Mouse (Mus musculus) myocyte (in vitro differentiated cells): ENCODE measurements around the gene Hcrt. TPM values are rescaled to one million over a fixed set of nuclear protein-coding genes. Genes with fewer than 3 reads are reported as not detected.

Source experiments
- H3K27me3 ChIP-seq: one replicate; pipeline ENCODE4 v1.6.1; 2011; ENCODE audit not compliant: control insufficient read depth, insufficient read depth, insufficient read length
- H3K36me3 ChIP-seq: one replicate; pipeline ENCODE4 v1.6.1; 2011; ENCODE audit not compliant: control insufficient read depth, insufficient read depth
- H3K4me2 ChIP-seq: one replicate; pipeline ENCODE4 v1.6.1; 2011; ENCODE audit warnings: low read depth, control low read depth
- H3K4me3 ChIP-seq: one replicate; pipeline ENCODE4 v1.5.1; 2011; ENCODE audit warnings: mild to moderate bottlenecking, control low read depth, moderate library complexity
- H3K79me2 ChIP-seq: one replicate; pipeline ENCODE4 v1.6.1; 2011; ENCODE audit not compliant: control insufficient read depth, insufficient read depth
- H3ac ChIP-seq: one replicate; pipeline ENCODE4 v1.6.1; 2011; ENCODE audit not compliant: control insufficient read depth, insufficient read length
- CEBPB ChIP-seq: IDR thresholded peaks from 2 replicates; pipeline ENCODE4 v1.6.1; 2011; ENCODE audit warnings: mild to moderate bottlenecking, moderate library complexity; ENCODE audit not compliant: poor library complexity, insufficient read depth, severe bottlenecking
- E2F4 ChIP-seq: IDR thresholded peaks from one replicate; pipeline ENCODE4 v1.6.1; 2011; ENCODE audit warnings: mild to moderate bottlenecking, control low read depth, moderate library complexity; ENCODE audit not compliant: insufficient read depth
- MAX ChIP-seq: IDR thresholded peaks from one replicate; pipeline ENCODE4 v1.6.1; 2011; ENCODE audit warnings: low read depth, mild to moderate bottlenecking, control low read depth
- MYOD1 ChIP-seq, 3 experiments: IDR thresholded peaks; one replicate each; pipeline ENCODE4 v1.6.1; 2011; ENCODE audit warnings: control low read depth in 2 of 3, low read depth in 2 of 3, mild to moderate bottlenecking in 2 of 3, moderate library complexity in 1 of 3; ENCODE audit not compliant: insufficient read length in 2 of 3, control insufficient read depth in 1 of 3
- MYOG ChIP-seq, 3 experiments: IDR thresholded peaks; one replicate each; pipeline ENCODE4 v1.6.1; 2011; ENCODE audit warnings: control low read depth in 2 of 3, low read depth in 2 of 3, mild to moderate bottlenecking in 2 of 3; ENCODE audit not compliant: insufficient read length in 2 of 3, control insufficient read depth in 1 of 3, insufficient read depth in 1 of 3
- POLR2A ChIP-seq: IDR thresholded peaks from one replicate; pipeline ENCODE4 v1.6.1; 2011; ENCODE audit warnings: low read depth, mild to moderate bottlenecking, control low read depth, moderate library complexity; ENCODE audit not compliant: insufficient read length
- POLR2AphosphoS2 ChIP-seq: IDR thresholded peaks from one replicate; pipeline ENCODE4 v1.6.1; 2011; ENCODE audit warnings: low read depth, control low read depth; ENCODE audit not compliant: insufficient read length
- REST ChIP-seq: IDR thresholded peaks from one replicate; pipeline ENCODE4 v1.6.1; 2011; ENCODE audit warnings: mild to moderate bottlenecking, control low read depth, moderate library complexity; ENCODE audit not compliant: insufficient read depth, insufficient read length
- SRF ChIP-seq: IDR thresholded peaks from one replicate; pipeline ENCODE4 v1.6.1; 2011; ENCODE audit warnings: low read depth; ENCODE audit not compliant: control insufficient read depth, insufficient read length
- TCF12 ChIP-seq: IDR thresholded peaks from one replicate; pipeline ENCODE4 v1.6.1; 2011; ENCODE audit warnings: mild to moderate bottlenecking, control low read depth; ENCODE audit not compliant: poor library complexity, insufficient read depth, severe bottlenecking
- TCF3 ChIP-seq: IDR thresholded peaks from one replicate; pipeline ENCODE4 v1.6.1; 2011; ENCODE audit warnings: low read depth, control low read depth; ENCODE audit not compliant: insufficient read length
- USF1 ChIP-seq: IDR thresholded peaks from one replicate; pipeline ENCODE4 v1.6.1; 2011; ENCODE audit warnings: low read depth, mild to moderate bottlenecking, control low read depth, moderate library complexity
- polyA plus RNA-seq: library from polyadenylated mRNA; unstranded; fragments of >200 nt; fragmentation: generic; extraction: Trizol; gene quantifications from one replicate; pipeline ENCODE4 v1.2.1, GENCODE M21; 2012; ENCODE audit warnings: missing spikeins

Hcrt gene
- polyA plus RNA-seq, 1 experiment, result not detected

GRCm38 (mm10) chr11:100747114-100747513 lies 15.6 kb downstream of the Hcrt start:
- H3K4me3 ChIP-seq, result no peak overlapping the region
- H3K36me3 ChIP-seq, result no peaks in the 10 kb centered on the region
- H3K79me2 ChIP-seq, result no peaks in the 10 kb centered on the region
- peaks cover 55% of the 10 kb centered on the region for H3K27me3 ChIP-seq
- TF ChIP-seq E2F4 (no peak), SRF (no peak), POLR2A (no peak), TCF12 (no peak), REST (no peak), TCF3 (no peak), MYOD1 (IDR thresholded peaks at IDR 0.05; ENCODE audit: control insufficient read depth in 1 of 3, insufficient read length in 2 of 3, low read depth in 2 of 3) (no peak), MAX (no peak), CEBPB (no peak), POLR2AphosphoS2 (no peak), MYOG (IDR thresholded peaks at IDR 0.05; ENCODE audit: control insufficient read depth in 1 of 3, insufficient read depth in 1 of 3, insufficient read length in 2 of 3, low read depth in 2 of 3) (no peak), USF1 (no peak)
- H3ac ChIP-seq, result no peak overlapping the region
- H3K4me2 ChIP-seq, result no peak overlapping the region

- no peak overlapping the region for H3K4me2 ChIP-seq
- no peak overlapping the region for H3K4me3 ChIP-seq
- H3K36me3 ChIP-seq, result no peaks in the 10 kb centered on the region
- H3K27me3 ChIP-seq, result peaks cover 50% of the 10 kb centered on the region
- H3K79me2 ChIP-seq, result no peaks in the 10 kb centered on the region
- H3ac ChIP-seq, result no peak overlapping the region
- TF ChIP-seq MAX, result no peak
- no peak for TF ChIP-seq MYOD1 (IDR thresholded peaks at IDR 0.05; ENCODE audit: control insufficient read depth in 1 of 3, insufficient read length in 2 of 3, low read depth in 2 of 3)
- TF ChIP-seq MYOG (IDR thresholded peaks at IDR 0.05; ENCODE audit: control insufficient read depth in 1 of 3, insufficient read depth in 1 of 3, insufficient read length in 2 of 3, low read depth in 2 of 3), result peak in 1 of 3 experiments; percentile 18
- no peak for TF ChIP-seq USF1
- TF ChIP-seq TCF3, result no peak
- TF ChIP-seq POLR2A, result no peak
- TF ChIP-seq SRF, result no peak
- TF ChIP-seq REST, result no peak
These were observed 16.2 kb downstream of the Hcrt start for GRCm38 (mm10) chr11:100746546-100746945.

- no peaks in the 10 kb centered on the region for H3K36me3 ChIP-seq
- no peaks in the 10 kb centered on the region for H3K79me2 ChIP-seq
- no peak overlapping the region for H3ac ChIP-seq
- no peak overlapping the region for H3K4me2 ChIP-seq
- TF ChIP-seq POLR2AphosphoS2, result no peak
- TF ChIP-seq POLR2A, result no peak
- no peak overlapping the region for H3K4me3 ChIP-seq
- peaks cover 36% of the 10 kb centered on the region for H3K27me3 ChIP-seq
These were observed 17.6 kb downstream of the Hcrt start for GRCm38 (mm10) chr11:100745085-100745484.

- Histone ChIP-seq H3ac (no peak overlapping the region), H3K4me3 (no peak overlapping the region), H3K79me2 (peaks cover 17% of the 10 kb centered on the region), H3K36me3 (peaks cover 3% of the 10 kb centered on the region), H3K4me2 (no peak overlapping the region), H3K27me3 (peaks cover 11% of the 10 kb centered on the region)
- TF ChIP-seq MYOG (IDR thresholded peaks at IDR 0.05; ENCODE audit: control insufficient read depth in 1 of 3, insufficient read depth in 1 of 3, insufficient read length in 2 of 3, low read depth in 2 of 3) (peak; percentile 62 to 98 (median 95)), USF1 (no peak), MYOD1 (IDR thresholded peaks at IDR 0.05; ENCODE audit: control insufficient read depth in 1 of 3, insufficient read length in 2 of 3, low read depth in 2 of 3) (peak; percentile 64 to 96 (median 95)), CEBPB (no peak), REST (no peak), TCF12 (peak; percentile 59), POLR2A (no peak), E2F4 (no peak), MAX (no peak), TCF3 (peak; percentile 73), SRF (no peak), POLR2AphosphoS2 (no peak)
These were observed 21.4 kb downstream of the Hcrt start for GRCm38 (mm10) chr11:100741348-100741747.

- peak overlapping the region; percentile 96 for H3K4me2 ChIP-seq
- H3K4me3 ChIP-seq, result peak overlapping the region; percentile 99
- no peaks in the 10 kb centered on the region for H3K27me3 ChIP-seq
- peaks cover 43% of the 10 kb centered on the region for H3K79me2 ChIP-seq
- TF ChIP-seq SRF (no peak), POLR2AphosphoS2 (no peak), USF1 (no peak), MYOG (IDR thresholded peaks at IDR 0.05; ENCODE audit: control insufficient read depth in 1 of 3, insufficient read depth in 1 of 3, insufficient read length in 2 of 3, low read depth in 2 of 3) (no peak), TCF12 (no peak), E2F4 (no peak), TCF3 (no peak), MYOD1 (IDR thresholded peaks at IDR 0.05; ENCODE audit: control insufficient read depth in 1 of 3, insufficient read length in 2 of 3, low read depth in 2 of 3) (no peak), REST (no peak), POLR2A (no peak), MAX (no peak), CEBPB (no peak)
- no peak overlapping the region for H3ac ChIP-seq
- H3K36me3 ChIP-seq, result peaks cover 4% of the 10 kb centered on the region
These were observed 24.0 kb downstream of the Hcrt start for GRCm38 (mm10) chr11:100738749-100739148.
